8 mouse cellular contexts compared by ENCODE assay signal in the genomic region with DNA sequence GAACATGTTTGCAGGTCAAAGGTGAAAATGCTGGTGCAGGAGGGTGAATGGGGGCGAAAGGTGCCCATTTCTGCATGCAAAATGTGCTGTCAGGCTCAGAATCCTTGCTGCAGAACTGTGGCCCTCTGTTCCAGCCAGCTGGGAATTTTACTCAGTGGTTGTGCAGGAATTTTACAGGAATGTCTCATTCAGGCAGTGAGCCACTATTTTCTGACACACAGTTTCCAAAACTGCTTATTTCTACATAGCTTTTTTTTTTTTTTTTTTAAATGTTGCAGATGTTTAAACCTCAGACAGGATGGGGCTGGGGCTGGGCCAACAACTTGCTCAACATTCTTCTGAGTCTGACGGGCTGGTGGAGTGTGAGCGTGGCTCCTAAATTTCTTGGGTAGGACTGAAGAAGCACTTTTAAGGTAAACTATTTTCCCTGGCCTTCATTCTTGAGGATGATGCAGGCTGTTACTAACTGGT. TPM values are rescaled to one million over a fixed set of nuclear protein-coding genes. Genes with fewer than 3 reads are reported as not detected.
DNase-seq lines count a peak whose midpoint lies in the region; ATAC-seq lines count a peak whose summit lies in the region.

No protein-coding gene starts in this region.

- ATAC-seq in megakaryocyte-erythroid progenitor cell, adult 5-6 weeks (replicated peaks; ENCODE audit: low FRiP score, low TSS enrichment, poor library complexity, severe bottlenecking), result no peak

- DNase-seq in left cerebral cortex, adult 18-20 months (ENCODE audit: low spot score in 2 of 2), result peak; percentile 56 to 67
- DNase-seq in left cerebral cortex, adult 11 months (ENCODE audit: low spot score), result no peak
- peak; percentile 86 for DNase-seq in brain, adult 2 months (ENCODE audit: low read depth, low spot score)
- DNase-seq in induced T-regulatory cell, adult 2 months (ENCODE audit: low read depth), result peak; percentile 55
- peak; percentile 83 for DNase-seq in lung, postnatal 36 days
- peak; percentile 52 to 85 for DNase-seq in urinary bladder, postnatal 36 days (ENCODE audit: low spot score in 2 of 2)
- DNase-seq in MN1 (ENCODE audit: low spot score), result no peak

RNA-seq across cellular contexts. Expression of a gene that starts 58.4 kb away (rescaled TPM):
- 10 to 100 TPM; 34.5 to 34.9 TPM for total RNA-seq in left cerebral cortex, adult 18-20 months (2021)
- 18.6 and 20.3 TPM in 2 replicates for total RNA-seq in megakaryocyte-erythroid progenitor cell, adult 5-6 weeks (2014; fragmentation: Nextera tagmentation)
- total RNA-seq in megakaryocyte-erythroid progenitor cell, adult 5-6 weeks (2017), result 25.2 and 29.7 TPM in 2 replicates

Comparison
In these comparisons a context has a peak if more than half of its experiments do, and no peak if none do; other contexts are left out.
1. DNase-seq: peak in left cerebral cortex, adult 18-20 months (2 of 2), brain, adult 2 months (single experiment), induced T-regulatory cell, adult 2 months (single experiment), lung, postnatal 36 days (single experiment) and urinary bladder, postnatal 36 days (2 of 2); none in left cerebral cortex, adult 11 months (single experiment) and MN1 (single experiment).